8 mouse cellular contexts compared by ENCODE assay signal in the genomic region with DNA sequence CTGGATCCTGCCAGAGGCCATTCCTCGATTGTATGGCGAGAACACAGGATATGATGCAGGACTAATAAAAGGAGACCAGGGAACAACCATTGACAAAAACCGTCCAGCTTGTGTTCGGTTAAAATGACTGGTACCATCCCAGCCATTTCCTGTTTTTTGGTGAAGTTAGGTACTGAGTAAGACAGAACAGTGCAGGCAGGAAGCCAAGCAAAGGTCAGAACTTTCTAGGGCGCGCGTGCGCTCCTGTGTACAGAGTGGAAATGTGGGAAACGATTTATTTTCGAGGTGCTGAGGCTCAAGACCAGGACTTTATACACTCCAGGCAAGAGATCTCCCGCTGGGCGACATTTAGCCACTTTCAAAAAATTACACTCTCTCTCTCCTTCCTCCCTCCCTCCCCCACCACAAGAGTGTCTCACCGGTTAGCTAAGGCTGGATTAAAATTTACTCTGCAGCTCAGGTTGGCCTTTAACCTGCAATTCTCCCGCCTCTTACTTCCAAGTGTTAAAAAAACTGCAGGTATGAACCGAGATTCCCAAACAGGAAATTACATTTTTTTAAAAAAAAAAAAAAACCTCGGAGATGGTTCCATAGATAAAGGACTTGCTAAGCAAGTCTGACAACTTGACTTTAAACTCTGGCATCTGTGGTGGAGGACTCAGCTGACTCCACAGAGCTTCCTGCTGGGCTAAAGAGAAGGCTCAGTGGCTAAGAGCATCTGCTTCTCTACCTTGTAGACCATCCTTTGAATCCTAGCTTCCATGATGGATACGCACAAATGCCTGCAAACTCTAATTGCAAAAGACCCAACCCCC. TPM values are rescaled to one million over a fixed set of nuclear protein-coding genes. Genes with fewer than 3 reads are reported as not detected.
DNase-seq lines count a peak whose midpoint lies in the region; ATAC-seq and TF ChIP-seq lines count a peak whose summit lies in the region.

No protein-coding gene starts in this region.

- H3K36me3 ChIP-seq in liver, postnatal 0 days (replicated peaks; ENCODE audit: insufficient read depth, low read length) = peaks cover 32% of the 10 kb centered on the region

- WGBS in liver, postnatal 0 days (ENCODE audit: insufficient replicate concordance) = 32% methylated on average over 17 of the region's 17 CpGs

- H3K9ac ChIP-seq in liver, postnatal 0 days (replicated peaks) = no peak overlapping the region; the same call in 1 of the 2 replicates

- no peak for TF ChIP-seq CTCF in liver, postnatal 0 days (IDR thresholded peaks at IDR 0.05; ENCODE audit: low read depth)

- H3K9me3 ChIP-seq in liver, postnatal 0 days (ENCODE audit: low read length) = no peaks in the 10 kb centered on the region

- DNase-seq in liver, postnatal 0 days = peak; percentile 50
- DNase-seq in liver = no peak
- DNase-seq in heart, postnatal 10 days = peak; percentile 42 to 47
- DNase-seq in kidney, postnatal 4 days = peak; percentile 55 to 71
- DNase-seq in thymus, postnatal 10 days (ENCODE audit: low spot score in 2 of 2) = peak; percentile 28 to 39
- DNase-seq in gastrocnemius, adult 8-10 months (ENCODE audit: low spot score in 2 of 2) = no peak
- DNase-seq in c-Kit-positive CD71-positive TER-119-positive erythroid progenitor cells, embryonic 14.5 days (ENCODE audit: low spot score) = no peak
- DNase-seq in layer of hippocampus, adult 9-10 months (ENCODE audit: low spot score) = no peak

- intact Hi-C loops in heart, postnatal 10 days (cut with DNase I) = loop anchor here (5.0 kb wide), 1 partner anchor 56 kb away; no protein-coding TSS in a partner anchor

- no peaks in the 10 kb centered on the region for H3K27me3 ChIP-seq in liver, postnatal 0 days (ENCODE audit: insufficient read depth, low read length)

- peaks cover 7% of the 10 kb centered on the region for H3K4me1 ChIP-seq in liver, postnatal 0 days (ENCODE audit: insufficient read depth)

- peak overlapping the region; percentile 52 for H3K27ac ChIP-seq in liver, postnatal 0 days (ENCODE audit: low read depth)

- H3K4me2 ChIP-seq in liver, postnatal 0 days (ENCODE audit: low read depth, low read length) = peak overlapping the region; percentile 20

- ATAC-seq in liver, postnatal 0 days = peak; percentile 75

- no peak for TF ChIP-seq EP300 in liver, postnatal 0 days (IDR thresholded peaks at IDR 0.05; ENCODE audit: low read depth)

- H3K4me3 ChIP-seq in liver, postnatal 0 days (ENCODE audit: low read depth, low read length) = no peak overlapping the region

RNA-seq across cellular contexts. Expression of gene Pak2, which starts 8.7 kb away (rescaled TPM):
- 9.1 and 10.3 TPM in 2 replicates for polyA plus RNA-seq in liver, postnatal 0 days (2015; fragmentation: Nextera tagmentation; extraction: Ambion mirVana)
- total RNA-seq in heart, postnatal 10 days (2021) = 10 to 100 TPM; 42.4 to 42.5 TPM
- total RNA-seq in gastrocnemius, adult 8-10 months (2022) = 10 to 100 TPM; 11.8 to 14.2 (median 13.3) TPM

RNA-seq across cellular contexts. Expression of gene Pigx, which starts 11.7 kb away (rescaled TPM):
- 65.3 and 66.6 TPM in 2 replicates for polyA plus RNA-seq in liver, postnatal 0 days (2015; fragmentation: Nextera tagmentation; extraction: Ambion mirVana)
- 10 to 100 TPM; 23.9 to 26.6 TPM for total RNA-seq in heart, postnatal 10 days (2021)
- 10 to 100 TPM; 11.3 to 17.4 (median 11.7) TPM for total RNA-seq in gastrocnemius, adult 8-10 months (2022)

RNA-seq across cellular contexts. Expression of gene Cep19, which starts 11.8 kb away (rescaled TPM):
- polyA plus RNA-seq in liver, postnatal 0 days (2015; fragmentation: Nextera tagmentation; extraction: Ambion mirVana) = 5.3 and 5.4 TPM in 2 replicates
- 10 to 100 TPM in 1 of 2 experiments, 1 to 10 TPM in 1; 9.6 to 10.6 TPM for total RNA-seq in heart, postnatal 10 days (2021)
- 10 to 100 TPM in 2 of 4 experiments, 1 to 10 TPM in 2; 9.5 to 11.1 (median 10.2) TPM for total RNA-seq in gastrocnemius, adult 8-10 months (2022)

Comparison
In these comparisons a context has a peak if more than half of its experiments do, and no peak if none do; other contexts are left out.
1. DNase-seq: peak in liver, postnatal 0 days (single experiment), heart, postnatal 10 days (2 of 2), kidney, postnatal 4 days (2 of 2) and thymus, postnatal 10 days (2 of 2); none in liver (single experiment), gastrocnemius, adult 8-10 months (0 of 2), c-Kit-positive CD71-positive TER-119-positive erythroid progenitor cells, embryonic 14.5 days (single experiment) and layer of hippocampus, adult 9-10 months (single experiment).